Comparison of ENCODE assay signal across 26 mouse cellular contexts in genomic region chr9:112498676-112499075, GRCm38 (mm10).
DNase-seq lines count a peak whose midpoint lies in the region; ATAC-seq and TF ChIP-seq lines count a peak whose summit lies in the region.
"Had no signal": no experiment of that assay in that cellular context is flagged by ENCODE, and none has a peak within 500 bp of the region (broad histone marks: within the 10 kb centered on the region; RNA-seq: fewer than 3 reads in every experiment).

No protein-coding gene starts in this region.

- H3K36me3 ChIP-seq in embryonic facial prominence, embryonic 14.5 days (ENCODE audit: control insufficient read depth, insufficient read depth, low read length) = no peaks in the 10 kb centered on the region
- H3K36me3 ChIP-seq in embryonic facial prominence, embryonic 10.5 days (replicated peaks) = no peaks in the 10 kb centered on the region
- H3K36me3 ChIP-seq: embryonic facial prominence, embryonic 15.5 days; heart, embryonic 10.5 days; heart, embryonic 13.5 days had no signal

- WGBS in embryonic facial prominence, embryonic 14.5 days = 55% methylated on average over 4 of the region's 4 CpGs
- 86% methylated on average over 4 of the region's 4 CpGs for WGBS in embryonic facial prominence, embryonic 10.5 days

- peak; percentile 40 for DNase-seq in embryonic facial prominence, embryonic 14.5 days (ENCODE audit: low spot score)
- no peak for DNase-seq in embryonic facial prominence, embryonic 10.5 days (ENCODE audit: low spot score)
- no peak for DNase-seq in frontal cortex, postnatal 10 days (ENCODE audit: low spot score in 2 of 2)
- DNase-seq in left cerebral cortex, adult 2 months (ENCODE audit: extremely low spot score in 1 of 2, low spot score in 2 of 2) = no peak
- DNase-seq in left cerebral cortex, postnatal 4 days = no peak
- DNase-seq in cerebellum, adult 8-10 months = no peak
- DNase-seq: adrenal gland, adult 8-10 months; adrenal gland, postnatal 25 days; cerebellum, adult 18-20 months; cerebellum, adult 9-11 months; cerebellum, postnatal 25 days; embryo, embryonic 11 days; gastrocnemius, postnatal 10 days; gastrocnemius, postnatal 36 days; heart, adult 2 months; heart, postnatal 14 days; heart, postnatal 4 days had no signal

- no peak overlapping the region for H3K4me2 ChIP-seq in embryonic facial prominence, embryonic 14.5 days (ENCODE audit: low read depth, low read length)
- H3K4me2 ChIP-seq: embryonic facial prominence, embryonic 15.5 days; heart, embryonic 13.5 days; hindbrain, embryonic 14.5 days had no signal

- H3K27ac ChIP-seq in embryonic facial prominence, embryonic 14.5 days (replicated peaks; ENCODE audit: low read depth, low read length) = no peak overlapping the region
- H3K27ac ChIP-seq in embryonic facial prominence, embryonic 10.5 days (replicated peaks) = no peak overlapping the region
- H3K27ac ChIP-seq in left cerebral cortex, adult 2 months = peak overlapping the region; percentile 38
- H3K27ac ChIP-seq: embryonic facial prominence, embryonic 15.5 days; heart, adult 2 months; heart, embryonic 10.5 days; heart, embryonic 13.5 days; hindbrain, embryonic 14.5 days; hindbrain, postnatal 0 days had no signal

- H3K9me3 ChIP-seq in embryonic facial prominence, embryonic 14.5 days (ENCODE audit: control insufficient read depth, low read length) = no peaks in the 10 kb centered on the region
- no peaks in the 10 kb centered on the region for H3K9me3 ChIP-seq in embryonic facial prominence, embryonic 10.5 days
- H3K9me3 ChIP-seq: embryonic facial prominence, embryonic 15.5 days; heart, embryonic 10.5 days; heart, embryonic 13.5 days had no signal

- no peak overlapping the region for H3K9ac ChIP-seq in embryonic facial prominence, embryonic 14.5 days (ENCODE audit: low read depth, low read length)
- H3K9ac ChIP-seq: embryonic facial prominence, embryonic 15.5 days; heart, embryonic 13.5 days; hindbrain, embryonic 14.5 days had no signal

- no peak for ATAC-seq in embryonic facial prominence, embryonic 14.5 days (ENCODE audit: low read depth)
- ATAC-seq in frontal cortex, adult (ENCODE audit: low TSS enrichment) = peak; percentile 73
- ATAC-seq: activated CD4-positive, CD25-positive, alpha-beta regulatory T cell, adult 4 months; hindbrain, postnatal 0 days; inflammation-experienced regulatory T-cells, adult 6 months; intestine, embryonic 16.5 days had no signal

- intact Hi-C loops in left cerebral cortex, adult 2 months (cut with DNase I) = no loop called here
- intact Hi-C loops in left cerebral cortex, postnatal 4 days (cut with DNase I) = no loop called here

- H3K4me1 ChIP-seq in embryonic facial prominence, embryonic 14.5 days (ENCODE audit: control insufficient read depth, insufficient read depth, low read length) = no peaks in the 10 kb centered on the region
- no peaks in the 10 kb centered on the region for H3K4me1 ChIP-seq in embryonic facial prominence, embryonic 10.5 days
- H3K4me1 ChIP-seq: embryonic facial prominence, embryonic 15.5 days; heart, embryonic 10.5 days; heart, embryonic 13.5 days had no signal

- no peak for TF ChIP-seq CTCF in left cerebral cortex, adult 2 months (IDR thresholded peaks at IDR 0.05)

- H3K4me3 ChIP-seq in embryonic facial prominence, embryonic 14.5 days (ENCODE audit: low read depth, low read length) = no peak overlapping the region
- no peak overlapping the region for H3K4me3 ChIP-seq in embryonic facial prominence, embryonic 10.5 days
- H3K4me3 ChIP-seq in left cerebral cortex, adult 2 months = no peak overlapping the region
- H3K4me3 ChIP-seq: embryonic facial prominence, embryonic 15.5 days; heart, adult 2 months; heart, embryonic 10.5 days; heart, embryonic 13.5 days had no signal

- H3K27me3 ChIP-seq in embryonic facial prominence, embryonic 14.5 days (replicated peaks; ENCODE audit: control insufficient read depth, insufficient read depth, low read length) = no peaks in the 10 kb centered on the region
- H3K27me3 ChIP-seq in embryonic facial prominence, embryonic 10.5 days (replicated peaks; ENCODE audit: low read depth, poor library complexity, severe bottlenecking) = no peaks in the 10 kb centered on the region
- H3K27me3 ChIP-seq: embryonic facial prominence, embryonic 15.5 days; heart, embryonic 13.5 days had no signal
